Mouse (Mus musculus): Measurements from ENCODE around the gene Pcbp3.

- peak; percentile 31 for TF ChIP-seq CTCF (IDR thresholded peaks at IDR 0.05)
- no peak for TF ChIP-seq EP300 (IDR thresholded peaks at IDR 0.05; ENCODE audit: insufficient read depth, low read depth, low read length)
- no peak for TF ChIP-seq POLR2A (IDR thresholded peaks at IDR 0.05; ENCODE audit: insufficient read depth, low read depth, low read length)
Measured at GRCm38 (mm10) chr10:76873948-76874347, 87.7 kb downstream of the Pcbp3 start.

All from heart, adult 2 months (tissue).